Comparison of ENCODE assay signal across 8 mouse cellular contexts in the genomic region with DNA sequence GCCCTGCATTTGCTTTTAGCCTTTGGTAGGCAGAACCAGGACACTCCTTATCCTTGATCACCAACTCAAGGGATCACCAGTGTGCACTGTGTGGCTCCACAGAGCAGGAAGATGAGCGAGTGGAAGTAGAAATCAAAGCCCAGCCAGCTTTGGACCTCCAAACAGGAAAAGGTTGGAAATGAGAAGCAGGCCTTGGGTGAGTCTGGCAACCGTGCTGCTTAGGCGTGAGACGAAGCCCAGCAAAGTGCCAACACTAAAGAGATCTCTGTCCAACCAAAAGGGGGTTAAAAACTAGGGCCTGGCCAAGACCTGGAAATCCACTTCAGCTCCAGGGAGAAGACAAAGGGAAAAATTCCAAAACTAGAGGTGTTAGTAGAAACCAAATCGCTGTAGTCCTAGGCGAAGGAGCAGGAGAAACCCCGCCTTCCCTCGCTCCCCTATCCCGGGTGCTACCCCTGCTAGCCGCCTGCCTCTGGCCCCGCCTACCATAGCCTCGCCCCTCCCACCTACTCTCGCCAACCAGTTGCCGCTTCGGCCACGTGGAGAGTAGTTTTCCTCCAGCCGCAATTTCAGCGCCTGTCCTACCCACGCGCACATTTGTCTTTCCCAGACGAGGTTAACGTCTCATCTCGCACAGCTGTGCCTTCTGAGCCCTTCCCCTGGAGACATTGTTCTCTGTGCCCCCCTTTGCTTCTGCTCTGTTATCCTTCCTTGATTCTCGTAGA. TPM values are rescaled to one million over a fixed set of nuclear protein-coding genes. Genes with fewer than 3 reads are reported as not detected.
DNase-seq lines count a peak whose midpoint lies in the region; ATAC-seq and TF ChIP-seq lines count a peak whose summit lies in the region.

No protein-coding gene starts in this region.

- DNase-seq in B cell, adult 2 months = peak; percentile 82 to 85
- peak; percentile 59 for DNase-seq in brain, adult 2 months (ENCODE audit: low read depth, low spot score)
- peak; percentile 64 for DNase-seq in heart, postnatal 0 days (ENCODE audit: low spot score)
- peak; percentile 84 to 88 for DNase-seq in kidney, postnatal 25 days
- peak; percentile 84 for DNase-seq in stomach, postnatal 0 days (ENCODE audit: low spot score)

- 0 out of 2 replicates have a peak overlapping the region, but pooled peaks have one; percentile 29 for H3K9ac ChIP-seq in forebrain, embryonic 12.5 days
- 0 out of 2 replicates have a peak overlapping the region, but pooled peaks have one; percentile 6 for H3K9ac ChIP-seq in heart, postnatal 0 days (replicated peaks; ENCODE audit: low read depth, low read length)
- H3K9ac ChIP-seq in liver, embryonic 16.5 days (ENCODE audit: low read depth, low read length) = peak overlapping the region; percentile 34
- peak overlapping the region; percentile 14; the same call in 1 of the 2 replicates for H3K9ac ChIP-seq in neural tube, embryonic 12.5 days
- peak overlapping the region; percentile 31; the same call in 1 of the 2 replicates for H3K9ac ChIP-seq in stomach, postnatal 0 days (ENCODE audit: low read length)

- TF ChIP-seq EP300 in heart, postnatal 0 days (IDR thresholded peaks at IDR 0.05; ENCODE audit: low read depth) = no peak
- no peak for TF ChIP-seq EP300 in stomach, postnatal 0 days (optimal IDR thresholded peaks at IDR 0.05)

- WGBS in forebrain, embryonic 12.5 days = 15% methylated on average over 24 of the region's 24 CpGs
- 7% methylated on average over 24 of the region's 24 CpGs for WGBS in heart, postnatal 0 days
- WGBS in liver, embryonic 16.5 days (ENCODE audit: insufficient replicate concordance) = 11% methylated on average over 24 of the region's 24 CpGs
- WGBS in neural tube, embryonic 12.5 days = 16% methylated on average over 24 of the region's 24 CpGs
- WGBS in stomach, postnatal 0 days = 9% methylated on average over 24 of the region's 24 CpGs

- peaks cover 6% of the 10 kb centered on the region; the same call in 1 of the 2 replicates for H3K27me3 ChIP-seq in forebrain, embryonic 12.5 days
- H3K27me3 ChIP-seq in heart, postnatal 0 days (ENCODE audit: control insufficient read depth, insufficient read depth, low read length) = no peaks in the 10 kb centered on the region
- no peaks in the 10 kb centered on the region for H3K27me3 ChIP-seq in liver, embryonic 16.5 days (ENCODE audit: control insufficient read depth, insufficient read depth, low read depth, low read length)
- no peaks in the 10 kb centered on the region for H3K27me3 ChIP-seq in neural tube, embryonic 12.5 days (replicated peaks)
- H3K27me3 ChIP-seq in stomach, postnatal 0 days (ENCODE audit: control insufficient read depth, insufficient read depth, low read length) = no peaks in the 10 kb centered on the region

- H3K36me3 ChIP-seq in forebrain, embryonic 12.5 days (replicated peaks) = peaks cover 4% of the 10 kb centered on the region; the same call in 1 of the 2 replicates
- H3K36me3 ChIP-seq in heart, postnatal 0 days (replicated peaks; ENCODE audit: control insufficient read depth, insufficient read depth, low read length) = peaks cover 4% of the 10 kb centered on the region; the same call in 1 of the 2 replicates
- no peaks in the 10 kb centered on the region for H3K36me3 ChIP-seq in liver, embryonic 16.5 days (ENCODE audit: control insufficient read depth, insufficient read depth)
- H3K36me3 ChIP-seq in neural tube, embryonic 12.5 days = peaks cover 5% of the 10 kb centered on the region; the same call in 1 of the 2 replicates
- no peaks in the 10 kb centered on the region for H3K36me3 ChIP-seq in stomach, postnatal 0 days (ENCODE audit: control insufficient read depth, insufficient read depth, low read length)

- peaks cover 11% of the 10 kb centered on the region for H3K4me1 ChIP-seq in forebrain, embryonic 12.5 days
- H3K4me1 ChIP-seq in heart, postnatal 0 days (ENCODE audit: control insufficient read depth, insufficient read depth) = 0 out of 2 replicates have a peak, but pooled peaks cover 6% of the 10 kb centered on the region
- peaks cover 12% of the 10 kb centered on the region for H3K4me1 ChIP-seq in liver, embryonic 16.5 days (ENCODE audit: control insufficient read depth, low read depth, low read length)
- peaks cover 12% of the 10 kb centered on the region for H3K4me1 ChIP-seq in neural tube, embryonic 12.5 days
- H3K4me1 ChIP-seq in stomach, postnatal 0 days (replicated peaks; ENCODE audit: control insufficient read depth, insufficient read depth) = no peaks in the 10 kb centered on the region

- peak; percentile 81 for ATAC-seq in forebrain, embryonic 12.5 days (ENCODE audit: low FRiP score)
- ATAC-seq in heart, postnatal 0 days (ENCODE audit: insufficient read depth, low read depth) = peak; percentile 81
- ATAC-seq in liver, embryonic 16.5 days (ENCODE audit: low read depth) = peak; percentile 87
- ATAC-seq in neural tube, embryonic 12.5 days (ENCODE audit: low FRiP score, low read depth) = peak; percentile 68
- ATAC-seq in stomach, postnatal 0 days (ENCODE audit: low FRiP score, low TSS enrichment) = peak; percentile 90

- no peak overlapping the region for H3K27ac ChIP-seq in forebrain, embryonic 12.5 days
- no peak overlapping the region; the same call in 1 of the 2 replicates for H3K27ac ChIP-seq in heart, postnatal 0 days (ENCODE audit: low read depth)
- H3K27ac ChIP-seq in liver, embryonic 16.5 days (ENCODE audit: low read length) = peak overlapping the region; percentile 21; the same call in 1 of the 2 replicates
- no peak overlapping the region for H3K27ac ChIP-seq in neural tube, embryonic 12.5 days
- H3K27ac ChIP-seq in stomach, postnatal 0 days (replicated peaks) = no peak overlapping the region

- H3K9me3 ChIP-seq in forebrain, embryonic 12.5 days = no peaks in the 10 kb centered on the region
- H3K9me3 ChIP-seq in heart, postnatal 0 days (replicated peaks; ENCODE audit: control insufficient read depth, low read length) = no peaks in the 10 kb centered on the region
- H3K9me3 ChIP-seq in liver, embryonic 16.5 days (replicated peaks; ENCODE audit: control insufficient read depth, low read length) = no peaks in the 10 kb centered on the region
- no peaks in the 10 kb centered on the region for H3K9me3 ChIP-seq in neural tube, embryonic 12.5 days
- no peaks in the 10 kb centered on the region for H3K9me3 ChIP-seq in stomach, postnatal 0 days (ENCODE audit: control insufficient read depth, low read length)

- peak overlapping the region; percentile 54 for H3K4me2 ChIP-seq in forebrain, embryonic 12.5 days
- H3K4me2 ChIP-seq in heart, postnatal 0 days (ENCODE audit: low read depth, low read length) = peak overlapping the region; percentile 65
- peak overlapping the region; percentile 82 for H3K4me2 ChIP-seq in liver, embryonic 16.5 days (ENCODE audit: low read depth, low read length)
- peak overlapping the region; percentile 60 for H3K4me2 ChIP-seq in neural tube, embryonic 12.5 days (replicated peaks)
- peak overlapping the region; percentile 62 for H3K4me2 ChIP-seq in stomach, postnatal 0 days (replicated peaks; ENCODE audit: low read depth)

- H3K4me3 ChIP-seq in forebrain, embryonic 12.5 days (replicated peaks) = peak overlapping the region; percentile 29
- H3K4me3 ChIP-seq in heart, postnatal 0 days (ENCODE audit: low read depth, low read length) = peak overlapping the region; percentile 35
- peak overlapping the region; percentile 54 for H3K4me3 ChIP-seq in liver, embryonic 16.5 days (ENCODE audit: low read depth, low read length)
- 0 out of 2 replicates have a peak overlapping the region, but pooled peaks have one; percentile 5 for H3K4me3 ChIP-seq in neural tube, embryonic 12.5 days
- peak overlapping the region; percentile 23 for H3K4me3 ChIP-seq in stomach, postnatal 0 days (ENCODE audit: low read depth, low read length)

- TF ChIP-seq CTCF in heart, postnatal 0 days (IDR thresholded peaks at IDR 0.05; ENCODE audit: low read depth) = no peak
- no peak for TF ChIP-seq CTCF in stomach, postnatal 0 days (IDR thresholded peaks at IDR 0.05; ENCODE audit: low read depth)

RNA-seq across cellular contexts. Expression of gene Efcab8, which starts 0.9 kb away (rescaled TPM):
- polyA plus RNA-seq in forebrain, embryonic 12.5 days (2016; fragmentation: Nextera tagmentation; extraction: Ambion mirVana) = not detected in 2 replicates
- not detected in 2 replicates for total RNA-seq in heart, postnatal 0 days (2014; rRNA removed; ENCODE audit: low replicate concordance)
- 0.05 TPM in 1 of 2 replicates, not detected in the other for polyA plus RNA-seq in heart, postnatal 0 days (2015; fragmentation: Nextera tagmentation; extraction: Ambion mirVana)
- polyA plus RNA-seq in liver, embryonic 16.5 days (2015; fragmentation: Nextera tagmentation; extraction: Ambion mirVana) = not detected in 2 replicates
- polyA plus RNA-seq in neural tube, embryonic 12.5 days (2016; fragmentation: Nextera tagmentation; extraction: Ambion mirVana) = not detected in 2 replicates
- 0.16 and 0.18 TPM in 2 replicates for polyA plus RNA-seq in stomach, postnatal 0 days (2015; fragmentation: Nextera tagmentation; extraction: Ambion mirVana)

RNA-seq across cellular contexts. Expression of gene Mapre1, which starts 37.7 kb away (rescaled TPM):
- polyA plus RNA-seq in forebrain, embryonic 12.5 days (2016; fragmentation: Nextera tagmentation; extraction: Ambion mirVana) = 385 and 409 TPM in 2 replicates
- total RNA-seq in heart, postnatal 0 days (2014; rRNA removed; ENCODE audit: low replicate concordance) = 36.8 and 49.4 TPM in 2 replicates
- 201 and 208 TPM in 2 replicates for polyA plus RNA-seq in heart, postnatal 0 days (2015; fragmentation: Nextera tagmentation; extraction: Ambion mirVana)
- polyA plus RNA-seq in liver, embryonic 16.5 days (2015; fragmentation: Nextera tagmentation; extraction: Ambion mirVana) = 91.6 and 102 TPM in 2 replicates
- polyA plus RNA-seq in neural tube, embryonic 12.5 days (2016; fragmentation: Nextera tagmentation; extraction: Ambion mirVana) = 399 and 422 TPM in 2 replicates
- polyA plus RNA-seq in stomach, postnatal 0 days (2015; fragmentation: Nextera tagmentation; extraction: Ambion mirVana) = 157 and 163 TPM in 2 replicates
